In genomic region chr19:41482909-41483444, GRCm38 (mm10) we compare ENCODE assay signal across 7 mouse cellular contexts. TPM values are rescaled to one million over a fixed set of nuclear protein-coding genes. Genes with fewer than 3 reads are reported as not detected.
DNase-seq lines count a peak whose midpoint lies in the region; ATAC-seq lines count a peak whose summit lies in the region.

No protein-coding gene starts in this region.

- peak; percentile 73 for DNase-seq in adipocyte (ENCODE audit: low spot score)
- peak; percentile 46 to 76 for DNase-seq in cerebellum, postnatal 4 days (ENCODE audit: low spot score in 2 of 2)
- peak; percentile 57 to 68 for DNase-seq in gastrocnemius, adult 8-10 months (ENCODE audit: low spot score in 2 of 2)
- peak; percentile 88 for DNase-seq in induced T-regulatory cell, adult 2 months (ENCODE audit: low read depth)
- DNase-seq in left cerebral cortex, adult 8-10 months (ENCODE audit: low spot score in 2 of 2): peak; percentile 27 to 74
- peak; percentile 77 for DNase-seq in right cerebral cortex, postnatal 14 days

- ATAC-seq in megakaryocyte, adult 5-6 weeks (ENCODE audit: poor library complexity, severe bottlenecking): peak; percentile 72

RNA-seq across cellular contexts. Expression of gene Lcor, which starts 0.5 kb away (rescaled TPM):
- 10 to 100 TPM; 12.4 to 15.4 (median 13.2) TPM for total RNA-seq in gastrocnemius, adult 8-10 months (2022)
- 10 to 100 TPM; 18.6 to 21.9 (median 20.8) TPM for total RNA-seq in left cerebral cortex, adult 8-10 months (2022)
- 8.6 and 11.2 TPM in 2 replicates for total RNA-seq in megakaryocyte, adult 5-6 weeks (2015)
- total RNA-seq in megakaryocyte, adult 5-6 weeks (2017): 13.3 and 19.6 TPM in 2 replicates

Comparison
In these comparisons a context has a peak if more than half of its experiments do, and no peak if none do; other contexts are left out.
1. Peak in every context shown above with its lines: DNase-seq and ATAC-seq.